Mouse (Mus musculus) limb, embryonic 14.5 days (tissue): ENCODE measurements around the gene Vps50. TPM values are rescaled to one million over a fixed set of nuclear protein-coding genes. Genes with fewer than 3 reads are reported as not detected.
"Not testable (repeated sequence)": the region's sequence is repeated elsewhere in the genome, so short reads cannot be mapped to it uniquely, and the experiment has no call there.

Experiments
- ATAC-seq: fragments of 200-750 bp; cut with Nextera tagmentation; 2 replicates; pipeline ENCODE4 v1.8.0; 2017; ENCODE audit warnings: low read depth, moderate number of reproducible peaks, moderate TSS enrichment; ENCODE audit not compliant: low FRiP score
- DNase-seq: peaks from one replicate; pipeline ENCODE4 v3.0.0-alpha.2; 2015; ENCODE audit warnings: low spot score
- H3K27ac ChIP-seq: fragments of 300-500 bp; sonication (generic); replicated peaks from 2 replicates; pipeline ENCODE4 v1.5.1; 2014; ENCODE audit warnings: low read depth, mild to moderate bottlenecking, low read length, moderate library complexity, mixed read lengths
- H3K27me3 ChIP-seq: fragments of 300-500 bp; sonication (generic); 2 replicates; pipeline ENCODE4 v1.6.1; 2014; ENCODE audit warnings: low read length, mixed read lengths; ENCODE audit not compliant: control insufficient read depth, insufficient read depth
- H3K36me3 ChIP-seq: fragments of 300-500 bp; sonication (generic); 2 replicates; pipeline ENCODE4 v1.6.1; 2014; ENCODE audit warnings: mild to moderate bottlenecking, low read length, moderate library complexity, mixed read lengths; ENCODE audit not compliant: control insufficient read depth, insufficient read depth
- H3K4me1 ChIP-seq: fragments of 300-500 bp; sonication (generic); 2 replicates; pipeline ENCODE4 v1.6.1; 2014; ENCODE audit warnings: antibody characterized with exemption, low read length, mixed read lengths; ENCODE audit not compliant: control insufficient read depth, insufficient read depth
- H3K4me2 ChIP-seq: fragments of 300-500 bp; sonication (generic); replicated peaks from 2 replicates; pipeline ENCODE4 v1.6.1; 2014; ENCODE audit warnings: low read depth, mild to moderate bottlenecking, low read length, moderate library complexity; ENCODE audit not compliant: severe bottlenecking
- H3K4me3 ChIP-seq: fragments of 300-500 bp; sonication (generic); replicated peaks from 2 replicates; pipeline ENCODE4 v1.5.1; 2014; ENCODE audit warnings: low read length
- H3K9ac ChIP-seq: fragments of 300-500 bp; sonication (generic); 2 replicates; pipeline ENCODE4 v1.6.1; 2014; ENCODE audit warnings: mild to moderate bottlenecking, low read depth, low read length, moderate library complexity; ENCODE audit not compliant: severe bottlenecking
- H3K9me3 ChIP-seq: fragments of 300-500 bp; sonication (generic); 2 replicates; pipeline ENCODE4 v1.6.1; 2016; ENCODE audit warnings: low read length; ENCODE audit not compliant: control insufficient read depth
- POLR2A ChIP-seq: fragments of 200-500 bp; IDR thresholded peaks from 2 replicates; pipeline ENCODE4 v1.8.0; 2012; ENCODE audit warnings: inconsistent platforms, mild to moderate bottlenecking, moderate library complexity, borderline replicate concordance; ENCODE audit not compliant: insufficient read depth, insufficient read length; ENCODE audit errors: extremely low read depth
- WGBS: fragments of 180-500 bp; shearing (Covaris S2); extraction: QIAGEN DNeasy Blood & Tissue Kit; methylation state at CpG from one replicate; pipeline ENCODE4 v1.1.7; 2014; 5-methylcytosine and 5-hydroxymethylcytosine counted together
- polyA plus RNA-seq, 2 experiments: library from polyadenylated mRNA; depleted of rRNA in 1 of 2; stranded (reverse) in 1 of 2; unstranded in 1 of 2; fragments of >200 nt; fragmentation: Nextera tagmentation in 1 of 2; extraction: Ambion mirVana in 1 of 2; gene quantifications; 2 replicates each; pipeline versions ENCODE4 v1.2.1 to v1.2.3; 2012 to 2014

Gene Vps50
- polyA plus RNA-seq, 2 experiments: 15.5 to 27.9 TPM

DNA sequence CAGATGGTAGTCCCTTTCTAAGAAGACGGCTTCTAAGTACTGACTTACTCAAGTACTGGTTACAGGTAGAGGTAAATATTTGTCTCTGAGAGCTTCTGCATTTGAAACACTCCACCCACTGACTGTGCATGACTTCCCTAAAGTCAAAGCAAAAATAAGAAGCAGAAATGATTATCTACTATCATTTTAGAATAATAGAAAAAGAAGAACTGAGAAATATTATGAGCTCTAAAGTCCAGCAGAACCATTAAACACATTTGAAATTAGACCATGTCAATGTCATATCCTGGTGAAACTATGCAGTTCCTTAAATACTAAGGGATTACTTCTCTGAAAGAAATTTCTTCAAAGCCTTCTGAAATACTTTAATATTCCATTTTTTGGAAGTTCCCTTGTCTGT is 10.8 kb upstream of the Vps50 start:
- H3K27ac ChIP-seq: no peak overlapping the region
- no peaks in the 10 kb centered on the region for H3K9me3 ChIP-seq
- no peaks in the 10 kb centered on the region for H3K27me3 ChIP-seq
- H3K9ac ChIP-seq: no peak overlapping the region
- H3K4me2 ChIP-seq: no peak overlapping the region
- no peaks in the 10 kb centered on the region for H3K36me3 ChIP-seq
- DNase-seq (no peak), ATAC-seq (no peak)
- H3K4me1 ChIP-seq: no peaks in the 10 kb centered on the region
- no peak overlapping the region for H3K4me3 ChIP-seq
- no peak for TF ChIP-seq POLR2A
- 94% methylated on average over 1 of the region's 1 CpGs for WGBS

DNA sequence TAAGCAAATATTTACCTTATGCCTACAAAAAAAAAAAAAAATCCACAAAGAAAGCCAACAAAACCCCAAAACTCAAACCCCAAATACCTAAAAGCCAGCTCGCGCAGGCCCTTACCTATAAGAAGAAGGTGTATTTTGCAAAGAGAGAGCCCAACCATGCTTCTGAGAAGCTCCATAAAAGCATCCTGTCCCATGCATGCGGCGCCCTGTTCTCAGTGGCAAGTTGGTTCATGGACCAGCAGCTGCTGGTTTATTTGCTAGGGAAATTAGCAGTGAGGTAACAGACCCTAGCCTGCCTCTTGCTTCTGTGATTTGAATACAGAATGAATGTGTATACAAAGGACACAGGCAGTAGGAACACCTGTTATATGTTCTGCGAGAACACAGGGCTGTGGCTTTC is 3.9 kb upstream of the Vps50 start:
- no peak overlapping the region for H3K27ac ChIP-seq
- H3K9ac ChIP-seq: no peak overlapping the region
- H3K4me1 ChIP-seq: 0 out of 2 replicates have a peak, but pooled peaks cover 3% of the 10 kb centered on the region
- no peaks in the 10 kb centered on the region for H3K36me3 ChIP-seq
- no peak for TF ChIP-seq POLR2A
- H3K9me3 ChIP-seq: no peaks in the 10 kb centered on the region
- WGBS: 80% methylated on average over 5 of the region's 5 CpGs
- no peaks in the 10 kb centered on the region for H3K27me3 ChIP-seq
- ATAC-seq (no peak), DNase-seq (no peak)
- H3K4me2 ChIP-seq: no peak overlapping the region
- H3K4me3 ChIP-seq: no peak overlapping the region

DNA sequence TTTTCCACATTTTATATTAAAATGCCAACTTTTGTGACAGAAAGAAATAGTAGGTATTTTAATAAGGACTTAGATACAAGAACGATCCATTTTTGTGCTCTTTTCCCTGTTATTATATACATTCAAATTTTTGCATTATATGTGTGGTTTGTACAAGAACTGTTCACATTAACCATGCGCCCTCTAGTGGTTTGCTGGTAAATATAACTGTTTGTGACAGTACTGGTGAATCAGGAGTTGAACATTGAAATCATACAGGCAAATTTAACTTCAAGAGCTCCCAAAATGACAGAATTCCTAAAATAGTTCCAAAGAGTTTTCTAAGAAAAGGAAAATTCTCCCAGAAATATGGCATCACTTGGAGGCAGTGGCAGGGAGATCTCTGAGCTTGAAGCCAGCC is 2.0 kb upstream of the Vps50 start:
- no peak overlapping the region for H3K4me2 ChIP-seq
- 0 out of 2 replicates have a peak, but pooled peaks cover 5% of the 10 kb centered on the region for H3K4me1 ChIP-seq
- H3K36me3 ChIP-seq: no peaks in the 10 kb centered on the region
- ATAC-seq: no peak
- no peaks in the 10 kb centered on the region for H3K9me3 ChIP-seq
- no peak overlapping the region for H3K27ac ChIP-seq
- no peak overlapping the region for H3K9ac ChIP-seq
- peak; percentile 91 for DNase-seq
- no peaks in the 10 kb centered on the region for H3K27me3 ChIP-seq
- no peak overlapping the region for H3K4me3 ChIP-seq
- WGBS: 4% methylated on average over 2 of the region's 2 CpGs
- TF ChIP-seq POLR2A: no peak

DNA sequence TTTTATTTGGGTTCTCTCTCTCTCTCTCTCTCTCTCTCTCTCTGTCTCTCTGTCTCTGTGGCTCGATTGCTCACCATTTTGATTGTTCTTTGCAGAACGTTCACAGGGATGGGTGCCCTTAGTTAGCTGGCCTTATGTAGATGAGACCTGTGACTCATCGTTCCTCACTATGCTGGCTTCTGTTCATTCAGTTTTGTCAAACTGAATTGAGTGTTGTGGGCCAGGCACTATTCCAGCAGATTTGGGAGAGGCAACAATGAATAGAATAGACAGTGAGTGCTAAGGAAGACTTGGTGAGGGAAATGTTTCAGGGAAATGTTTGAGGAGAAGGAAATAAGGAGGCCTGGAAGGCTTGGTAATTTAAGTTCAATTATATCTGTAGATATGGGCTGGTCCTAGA is 2.1 kb downstream of the Vps50 start:
- no peaks in the 10 kb centered on the region for H3K27me3 ChIP-seq
- no peak overlapping the region for H3K27ac ChIP-seq
- no peak for TF ChIP-seq POLR2A
- H3K4me2 ChIP-seq: no peak overlapping the region
- H3K4me3 ChIP-seq: no peak overlapping the region
- 0 out of 2 replicates have a peak, but pooled peaks cover 5% of the 10 kb centered on the region for H3K4me1 ChIP-seq
- ATAC-seq: no peak
- DNase-seq: no peak
- H3K9ac ChIP-seq: no peak overlapping the region
- no peaks in the 10 kb centered on the region for H3K9me3 ChIP-seq
- 92% methylated on average over 3 of the region's 3 CpGs for WGBS
- no peaks in the 10 kb centered on the region for H3K36me3 ChIP-seq

DNA sequence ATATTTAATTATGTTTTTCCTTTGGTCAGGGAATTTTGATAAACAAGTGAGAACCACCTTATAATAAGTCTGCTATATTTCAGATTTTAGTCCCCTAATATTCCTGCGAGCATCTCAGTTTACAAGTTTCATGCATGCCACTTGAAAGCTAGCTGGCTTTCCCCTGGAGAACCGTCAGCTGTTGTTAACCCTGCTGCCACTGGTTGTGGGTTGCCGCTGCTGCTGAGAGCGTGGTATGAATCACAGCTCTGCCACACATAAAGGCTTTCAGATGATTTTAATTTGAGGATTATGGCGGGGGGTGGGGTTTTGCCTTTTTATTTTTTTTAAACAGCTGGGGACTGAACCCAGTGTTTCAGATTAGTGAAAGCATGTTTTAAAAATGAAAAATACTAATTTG is 7.1 kb downstream of the Vps50 start:
- H3K36me3 ChIP-seq: no peaks in the 10 kb centered on the region
- ATAC-seq: peak; percentile 55; the same call in 1 of the 2 replicates
- no peak overlapping the region for H3K4me3 ChIP-seq
- peak; percentile 13 for DNase-seq
- TF ChIP-seq POLR2A: no peak
- no peak overlapping the region for H3K4me2 ChIP-seq
- no peaks in the 10 kb centered on the region for H3K4me1 ChIP-seq
- no peaks in the 10 kb centered on the region for H3K9me3 ChIP-seq
- H3K27me3 ChIP-seq: no peaks in the 10 kb centered on the region
- no peak overlapping the region for H3K9ac ChIP-seq
- WGBS: 20% methylated on average over 5 of the region's 5 CpGs
- H3K27ac ChIP-seq: no peak overlapping the region

DNA sequence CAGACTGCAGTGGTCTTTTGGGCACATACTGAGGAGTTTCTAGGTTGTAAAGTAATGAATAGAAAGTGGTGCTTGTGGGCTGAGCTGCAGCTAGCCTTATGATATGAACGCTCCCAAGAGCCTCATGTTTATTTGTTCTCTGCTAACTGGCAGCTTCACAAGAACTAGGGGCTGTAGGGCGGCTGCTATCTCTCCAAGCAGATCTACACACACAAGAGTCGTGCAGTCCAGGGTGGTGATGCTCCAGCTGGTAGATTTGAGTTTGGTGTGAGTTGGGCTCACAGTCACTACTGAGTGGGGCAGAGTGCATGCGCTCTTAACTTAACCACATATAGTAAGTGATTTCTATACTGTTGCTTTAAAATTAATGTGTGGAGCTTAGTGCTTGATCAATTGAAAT is 8.9 kb downstream of the Vps50 start:
- Histone ChIP-seq H3K9ac (no peak overlapping the region), H3K4me1 (no peaks in the 10 kb centered on the region), H3K4me3 (no peak overlapping the region), H3K27ac (no peak overlapping the region), H3K4me2 (no peak overlapping the region), H3K27me3 (no peaks in the 10 kb centered on the region), H3K9me3 (no peaks in the 10 kb centered on the region), H3K36me3 (no peaks in the 10 kb centered on the region)
- no peak for DNase-seq
- TF ChIP-seq POLR2A: no peak
- 77% methylated on average over 4 of the region's 4 CpGs for WGBS
- no peak for ATAC-seq

DNA sequence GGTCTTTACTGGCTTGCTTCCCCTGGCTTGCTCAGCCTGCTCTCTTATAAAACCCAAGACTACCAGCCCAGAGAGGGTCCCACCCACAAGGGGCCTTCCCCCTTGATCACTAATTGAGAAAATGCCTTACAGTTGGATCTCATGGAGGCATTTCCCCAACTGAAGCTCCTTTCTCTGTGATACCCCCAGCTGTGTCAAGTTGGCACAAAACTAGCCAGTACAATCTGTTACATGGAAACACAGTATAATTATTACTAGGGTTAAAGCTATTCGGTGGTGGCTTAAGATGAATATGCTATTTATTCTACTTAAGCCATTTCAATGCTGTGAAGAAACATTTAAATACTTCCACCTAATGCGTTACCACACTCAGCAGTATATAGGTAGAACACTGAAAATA is 10.0 kb downstream of the Vps50 start:
- not testable (repeated sequence) for H3K9me3 ChIP-seq, H3K27me3 ChIP-seq, H3K27ac ChIP-seq, H3K9ac ChIP-seq, H3K4me2 ChIP-seq, H3K4me3 ChIP-seq, H3K36me3 ChIP-seq, ATAC-seq, DNase-seq, H3K4me1 ChIP-seq
- 83% methylated on average over 2 of the region's 2 CpGs for WGBS
